Mouse (Mus musculus): Measurements from ENCODE around the gene Arhgap9.

- TF ChIP-seq CTCF (IDR thresholded peaks at IDR 0.05; ENCODE audit: borderline replicate concordance, control insufficient read depth, extremely low read depth, insufficient read depth, low read length, poor library complexity) (peak; percentile 56; the same call in 1 of the 2 replicates), POLR2A (IDR thresholded peaks at IDR 0.05; ENCODE audit: control insufficient read depth, extremely low read depth, insufficient read depth, low read length, poor library complexity) (peak; percentile 68; the same call in 1 of the 2 replicates)
Observed at GRCm38 (mm10) chr10:127290307-127290929, 31.3 kb upstream of the Arhgap9 start.
